Mouse (Mus musculus) cerebellum, postnatal 4 days (tissue): ENCODE measurements at regions not wholly inside any gene's neighbourhood (a gene's known extent, or its start where the extent isn't known, plus 50 kb on each side); places are given as distances from the start of the nearest gene placed in this dataset.
A peak's percentile ranks its signal among the peaks of the same experiment; 100 is the strongest.

Experiments
- DNase-seq, 2 experiments: peaks; one replicate each; pipeline ENCODE4 v3.0.0; 2022; ENCODE audit warnings: low spot score in 2 of 2, mixed read lengths in 1 of 2

GRCm38 (mm10) chr7:117878903-117879302 lies 237.1 kb downstream of the Rps15a start:
- DNase-seq, result no peak

- DNase-seq, result peak in 1 of 2 experiments; percentile 42
Observed at GRCm38 (mm10) chr7:117875241-117875640, 240.7 kb downstream of the Rps15a start.

- no peak for DNase-seq
Observed at GRCm38 (mm10) chr7:117859419-117859818, 256.6 kb downstream of the Rps15a start.

- no peak for DNase-seq
Observed at GRCm38 (mm10) chr7:117855955-117856354, 260.0 kb downstream of the Rps15a start.

GRCm38 (mm10) chr7:117853716-117854115 lies 262.3 kb downstream of the Rps15a start:
- DNase-seq, result no peak

GRCm38 (mm10) chr7:117852866-117853265 lies 263.1 kb downstream of the Rps15a start:
- no peak for DNase-seq

GRCm38 (mm10) chr7:117850822-117851221 lies 265.2 kb downstream of the Rps15a start:
- DNase-seq, result no peak

- no peak for DNase-seq
Observed at GRCm38 (mm10) chr7:117846041-117846440, 269.9 kb downstream of the Rps15a start.

- DNase-seq, result peak; percentile 23 to 30
Observed at GRCm38 (mm10) chr7:117842780-117843179, 273.2 kb downstream of the Rps15a start.

GRCm38 (mm10) chr7:117795035-117795434 lies 321.0 kb downstream of the Rps15a start:
- DNase-seq, result no peak

- no peak for DNase-seq
Observed at GRCm38 (mm10) chr7:117793991-117794390, 322.0 kb downstream of the Rps15a start.

GRCm38 (mm10) chr7:117792456-117792855 lies 323.5 kb downstream of the Rps15a start:
- DNase-seq, result no peak

GRCm38 (mm10) chr7:117778996-117779395 lies 337.0 kb downstream of the Rps15a start:
- no peak for DNase-seq

- DNase-seq, result no peak
Observed at GRCm38 (mm10) chr7:117777921-117778320, 338.1 kb downstream of the Rps15a start.

GRCm38 (mm10) chr7:117771836-117772235 lies 344.2 kb downstream of the Rps15a start:
- DNase-seq, result no peak

- no peak for DNase-seq
Observed at GRCm38 (mm10) chr7:117759506-117759905, 356.5 kb downstream of the Rps15a start.

- DNase-seq, result no peak
Observed at GRCm38 (mm10) chr7:117757033-117757432, 359.0 kb downstream of the Rps15a start.

- DNase-seq, result no peak
Observed at GRCm38 (mm10) chr7:117755830-117756229, 360.2 kb downstream of the Rps15a start.

- peak in 1 of 2 experiments; percentile 26 for DNase-seq
Observed at GRCm38 (mm10) chr7:117753296-117753695, 362.7 kb downstream of the Rps15a start.

- DNase-seq, result no peak
Observed at GRCm38 (mm10) chr7:117752302-117753185, 363.4 kb downstream of the Rps15a start.

GRCm38 (mm10) chr7:117747991-117748390 lies 367.2 kb downstream of the Xylt1 start:
- DNase-seq, result no peak

GRCm38 (mm10) chr7:117746393-117746792 lies 365.6 kb downstream of the Xylt1 start:
- DNase-seq, result no peak

- DNase-seq, result peak in 1 of 2 experiments; percentile 7
Observed at GRCm38 (mm10) chr7:117739706-117740105, 358.9 kb downstream of the Xylt1 start.

GRCm38 (mm10) chr7:117735699-117736020 lies 354.9 kb downstream of the Xylt1 start:
- no peak for DNase-seq
